Mouse (Mus musculus) kidney, postnatal 36 days (tissue): ENCODE results near the gene Ube2c.

Experiments used
- DNase-seq, 2 experiments: peaks; one replicate each; pipeline ENCODE4 v3.0.0; 2021 to 2022; ENCODE audit warnings: mixed read lengths in 2 of 2

Gene Ube2c

GRCm38 (mm10) chr2:164762593-164762992 lies 7.1 kb upstream of the Ube2c start:
- DNase-seq, result no peak

- no peak for DNase-seq
These were observed 3.9 kb upstream of the Ube2c start for GRCm38 (mm10) chr2:164765841-164766240.

- peak; percentile 23 to 35 for DNase-seq
These were observed 1.7 kb upstream of the Ube2c start for GRCm38 (mm10) chr2:164767812-164768540.

GRCm38 (mm10) chr2:164770279-164770678 lies 581 bp downstream of the Ube2c start:
- DNase-seq, result no peak

GRCm38 (mm10) chr2:164771123-164771522 lies 1.4 kb downstream of the Ube2c start:
- no peak for DNase-seq

- no peak for DNase-seq
These were observed 3.7 kb downstream of the Ube2c start for GRCm38 (mm10) chr2:164773229-164773988.

GRCm38 (mm10) chr2:164773989-164774364 lies 4.3 kb downstream of the Ube2c start:
- DNase-seq, result no peak

GRCm38 (mm10) chr2:164776130-164776529 lies 6.4 kb downstream of the Ube2c start:
- DNase-seq, result no peak

- DNase-seq, result no peak
These were observed 7.1 kb downstream of the Ube2c start for GRCm38 (mm10) chr2:164776801-164777200.

- no peak for DNase-seq
These were observed 7.7 kb downstream of the Ube2c start for GRCm38 (mm10) chr2:164777246-164778014.

- no peak for DNase-seq
These were observed 8.3 kb downstream of the Ube2c start for GRCm38 (mm10) chr2:164778015-164778287.

GRCm38 (mm10) chr2:164778809-164779208 lies 9.1 kb downstream of the Ube2c start:
- DNase-seq, result no peak

- no peak for DNase-seq
These were observed 9.9 kb downstream of the Ube2c start, which contains the start of gene Tnnc2 for GRCm38 (mm10) chr2:164779481-164780086. TSS of gene Tnnc2 (minus strand) at chr2:164779967.

GRCm38 (mm10) chr2:164781876-164782275 lies 12.2 kb downstream of the Ube2c start:
- no peak for DNase-seq

- DNase-seq, result no peak
These were observed 14.4 kb downstream of the Ube2c start for GRCm38 (mm10) chr2:164783926-164784581.

GRCm38 (mm10) chr2:164784869-164785420 lies 15.2 kb downstream of the Ube2c start:
- DNase-seq, result no peak

- DNase-seq, result peak; percentile 95 to 96
These were observed 16.0 kb downstream of the Ube2c start, which contains the start of gene Snx21 for GRCm38 (mm10) chr2:164785481-164786387. TSS of gene Snx21 (plus strand) at chr2:164785823.

GRCm38 (mm10) chr2:164786388-164786885 lies 16.7 kb downstream of the Ube2c start:
- DNase-seq, result no peak

GRCm38 (mm10) chr2:164787032-164787431 lies 17.3 kb downstream of the Ube2c start:
- no peak for DNase-seq

- no peak for DNase-seq
These were observed 18.1 kb downstream of the Ube2c start for GRCm38 (mm10) chr2:164787779-164788178.

GRCm38 (mm10) chr2:164788411-164788810 lies 18.7 kb downstream of the Ube2c start:
- no peak for DNase-seq
